Mouse (Mus musculus) kidney, postnatal 0 days (tissue): ENCODE data around the gene Slc9a9. TPM values are rescaled to one million over a fixed set of nuclear protein-coding genes. Genes with fewer than 3 reads are reported as not detected.
A peak's percentile ranks its signal among the peaks of the same experiment; 100 is the strongest.

Experiments used
- ATAC-seq: fragments of 200-750 bp; cut with Nextera tagmentation; replicated peaks from 2 replicates; pipeline ENCODE4 v1.8.0; 2017; ENCODE audit warnings: low read depth, moderate number of reproducible peaks, moderate TSS enrichment, moderate library complexity; ENCODE audit not compliant: low FRiP score
- DNase-seq: peaks from one replicate; pipeline ENCODE4 v3.0.0-alpha.2; 2016; ENCODE audit warnings: low spot score
- H3K27ac ChIP-seq: fragments of 300-500 bp; sonication (generic); 2 replicates; pipeline ENCODE4 v1.5.1; 2014; ENCODE audit warnings: mild to moderate bottlenecking
- H3K27me3 ChIP-seq: fragments of 300-500 bp; sonication (generic); 2 replicates; pipeline ENCODE4 v1.6.1; 2014; ENCODE audit warnings: low read length, mixed read lengths; ENCODE audit not compliant: insufficient read depth
- H3K36me3 ChIP-seq: fragments of 300-500 bp; sonication (generic); 2 replicates; pipeline ENCODE4 v1.6.1; 2014; ENCODE audit warnings: low read length, mixed read lengths; ENCODE audit not compliant: insufficient read depth
- H3K4me1 ChIP-seq: fragments of 300-500 bp; sonication (generic); replicated peaks from 2 replicates; pipeline ENCODE4 v1.6.1; 2014; ENCODE audit warnings: antibody characterized with exemption, low read length, mixed read lengths; ENCODE audit not compliant: insufficient read depth
- H3K4me2 ChIP-seq: fragments of 300-500 bp; sonication (generic); 2 replicates; pipeline ENCODE4 v1.6.1; 2014; ENCODE audit warnings: mild to moderate bottlenecking, low read length, moderate library complexity, mixed read lengths
- H3K4me3 ChIP-seq: fragments of 300-500 bp; sonication (generic); replicated peaks from 2 replicates; pipeline ENCODE4 v1.5.1; 2014; ENCODE audit warnings: low read depth, low read length
- H3K9ac ChIP-seq: fragments of 300-500 bp; sonication (generic); 2 replicates; pipeline ENCODE4 v1.6.1; 2014; ENCODE audit warnings: low read depth, low read length
- H3K9me3 ChIP-seq: fragments of 300-500 bp; sonication (generic); replicated peaks from 2 replicates; pipeline ENCODE4 v1.6.1; 2016; ENCODE audit warnings: low read length, inconsistent platforms, mixed read lengths
- CTCF ChIP-seq: IDR thresholded peaks from 2 replicates; pipeline ENCODE4 v1.5.1; 2016; ENCODE audit warnings: antibody characterized with exemption, low read depth, mild to moderate bottlenecking, moderate library complexity
- WGBS: fragments of 180-500 bp; shearing (Covaris S2); extraction: QIAGEN DNeasy Blood & Tissue Kit; methylation state at CpG from one replicate; pipeline ENCODE4 v1.1.7; 2014; 5-methylcytosine and 5-hydroxymethylcytosine counted together
- polyA plus RNA-seq: library from polyadenylated mRNA; unstranded; fragments of >200 nt; fragmentation: Nextera tagmentation; extraction: Ambion mirVana; gene quantifications from 2 replicates; pipeline ENCODE4 v1.2.1, GENCODE M21; 2015

Gene Slc9a9
- polyA plus RNA-seq, 1 experiment from 2014 or later: 2.6 TPM

GRCm38 (mm10) chr9:94687203-94687859 is 17.6 kb downstream of the Slc9a9 start:
- Histone ChIP-seq H3K36me3 (no peaks in the 10 kb centered on the region), H3K9me3 (no peaks in the 10 kb centered on the region), H3K4me3 (no peak overlapping the region), H3K27me3 (no peaks in the 10 kb centered on the region), H3K4me2 (no peak overlapping the region), H3K4me1 (peaks cover 2% of the 10 kb centered on the region; the same call in 1 of the 2 replicates), H3K27ac (no peak overlapping the region), H3K9ac (no peak overlapping the region)
- no peak for TF ChIP-seq CTCF
- DNase-seq (no peak), ATAC-seq (no peak)
- 100% methylated on average over 1 of the region's 1 CpGs for WGBS

- DNase-seq: peak; percentile 82
- WGBS: 16% methylated on average over 10 of the region's 10 CpGs
- TF ChIP-seq CTCF: no peak
- H3K27me3 ChIP-seq: no peaks in the 10 kb centered on the region
- ATAC-seq: peak; percentile 71; the same call in 1 of the 2 replicates
- H3K4me2 ChIP-seq: peak overlapping the region; percentile 23; the same call in 1 of the 2 replicates
- no peaks in the 10 kb centered on the region for H3K36me3 ChIP-seq
- H3K9me3 ChIP-seq: no peaks in the 10 kb centered on the region
- 0 out of 2 replicates have a peak overlapping the region, but pooled peaks have one; percentile 64 for H3K27ac ChIP-seq
- H3K4me3 ChIP-seq: no peak overlapping the region
- peaks cover 2% of the 10 kb centered on the region; the same call in 1 of the 2 replicates for H3K4me1 ChIP-seq
- no peak overlapping the region for H3K9ac ChIP-seq
Observed at GRCm38 (mm10) chr9:94691311-94692087, 21.8 kb downstream of the Slc9a9 start.

GRCm38 (mm10) chr9:94692122-94692521 is 22.4 kb downstream of the Slc9a9 start:
- Histone ChIP-seq H3K27me3 (no peaks in the 10 kb centered on the region), H3K4me1 (peaks cover 2% of the 10 kb centered on the region; the same call in 1 of the 2 replicates), H3K27ac (peak overlapping the region; percentile 64; the same call in 1 of the 2 replicates), H3K4me2 (0 out of 2 replicates have a peak overlapping the region, but pooled peaks have one; percentile 6), H3K36me3 (no peaks in the 10 kb centered on the region), H3K9me3 (no peaks in the 10 kb centered on the region), H3K9ac (no peak overlapping the region), H3K4me3 (no peak overlapping the region)
- TF ChIP-seq CTCF: no peak
- WGBS: 10% methylated on average over 7 of the region's 7 CpGs
- ATAC-seq: 0 out of 2 replicates have a peak, but pooled peaks have one; percentile 9
- peak; percentile 47 for DNase-seq

- no peak overlapping the region for H3K9ac ChIP-seq
- H3K9me3 ChIP-seq: no peaks in the 10 kb centered on the region
- H3K4me2 ChIP-seq: no peak overlapping the region
- no peak for TF ChIP-seq CTCF
- DNase-seq: no peak
- no peak overlapping the region for H3K4me3 ChIP-seq
- H3K4me1 ChIP-seq: peaks cover 2% of the 10 kb centered on the region; the same call in 1 of the 2 replicates
- no peaks in the 10 kb centered on the region for H3K27me3 ChIP-seq
- 85% methylated on average over 4 of the region's 4 CpGs for WGBS
- no peak overlapping the region for H3K27ac ChIP-seq
- ATAC-seq: no peak
- H3K36me3 ChIP-seq: no peaks in the 10 kb centered on the region
Observed at GRCm38 (mm10) chr9:94694243-94694642, 24.5 kb downstream of the Slc9a9 start.

GRCm38 (mm10) chr9:94694983-94695382 is 25.3 kb downstream of the Slc9a9 start:
- ATAC-seq: no peak
- 83% methylated on average over 3 of the region's 3 CpGs for WGBS
- no peak overlapping the region for H3K27ac ChIP-seq

GRCm38 (mm10) chr9:94696539-94697079 is 26.9 kb downstream of the Slc9a9 start:
- peak; percentile 12 for DNase-seq

More at GRCm38 (mm10) chr9:94694983-94695382, 25.3 kb downstream of the Slc9a9 start:
- Histone ChIP-seq H3K27me3 (no peaks in the 10 kb centered on the region), H3K9ac (no peak overlapping the region), H3K4me1 (peaks cover 2% of the 10 kb centered on the region; the same call in 1 of the 2 replicates), H3K9me3 (no peaks in the 10 kb centered on the region), H3K4me2 (no peak overlapping the region), H3K4me3 (no peak overlapping the region), H3K36me3 (no peaks in the 10 kb centered on the region)
- no peak for TF ChIP-seq CTCF
- DNase-seq: no peak

More at GRCm38 (mm10) chr9:94696539-94697079, 26.9 kb downstream of the Slc9a9 start:
- no peaks in the 10 kb centered on the region for H3K36me3 ChIP-seq
- no peak overlapping the region for H3K9ac ChIP-seq
- 58% methylated on average over 9 of the region's 9 CpGs for WGBS
- no peaks in the 10 kb centered on the region for H3K9me3 ChIP-seq
- H3K27ac ChIP-seq: no peak overlapping the region
- H3K4me3 ChIP-seq: no peak overlapping the region
- ATAC-seq: no peak
- TF ChIP-seq CTCF: no peak
- no peak overlapping the region for H3K4me2 ChIP-seq
- H3K27me3 ChIP-seq: no peaks in the 10 kb centered on the region
- peaks cover 1% of the 10 kb centered on the region; the same call in 1 of the 2 replicates for H3K4me1 ChIP-seq
